Mouse (Mus musculus): ENCODE measurements around the gene 9230112D13Rik.

The 9230112D13Rik gene

DNA sequence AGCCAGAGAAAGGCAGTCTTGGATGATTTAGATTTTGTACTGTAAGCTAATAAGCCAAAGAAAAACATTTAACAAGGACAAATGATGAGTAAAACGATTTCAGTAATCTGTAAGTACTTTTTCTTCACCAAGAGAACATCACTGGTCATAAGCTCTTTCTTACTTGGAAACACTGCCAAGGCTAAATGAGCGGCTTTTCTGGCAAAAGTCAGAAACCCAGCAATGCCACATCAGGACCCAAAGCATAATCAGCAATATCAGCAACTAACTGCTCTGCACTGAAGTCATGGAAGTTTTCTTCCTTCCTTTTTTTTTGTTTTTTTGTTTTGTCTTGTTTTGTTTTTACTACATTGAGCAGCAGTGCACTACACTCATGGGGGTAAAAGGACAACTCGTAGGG lies 25.3 kb downstream of the 9230112D13Rik start:
- DNase-seq = no peak

DNA sequence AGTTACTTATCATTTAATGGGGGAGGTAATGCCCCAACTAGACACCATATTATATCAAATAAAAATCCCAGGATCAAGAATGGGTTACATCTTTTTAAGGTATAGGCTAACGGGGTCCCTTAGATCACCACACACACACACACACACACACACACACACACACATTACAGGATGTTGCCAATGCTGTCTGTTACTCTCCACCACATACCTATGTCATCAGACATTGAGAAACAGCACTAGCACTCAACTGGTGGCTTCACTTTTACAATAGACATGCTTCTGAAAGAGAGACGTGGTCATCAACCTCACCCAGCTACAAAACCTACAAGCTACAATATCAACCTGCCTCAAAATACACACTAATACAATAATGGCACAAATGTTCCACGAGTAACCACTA lies 28.9 kb downstream of the 9230112D13Rik start:
- no peak for DNase-seq

- no peak for DNase-seq
These were observed 29.9 kb downstream of the 9230112D13Rik start for GRCm38 (mm10) chr14:34492688-34493087.

GRCm38 (mm10) chr14:34490965-34491364 lies 31.6 kb downstream of the 9230112D13Rik start:
- no peak for DNase-seq

- DNase-seq = no peak
These were observed 32.7 kb downstream of the 9230112D13Rik start for GRCm38 (mm10) chr14:34489928-34490327.

DNA sequence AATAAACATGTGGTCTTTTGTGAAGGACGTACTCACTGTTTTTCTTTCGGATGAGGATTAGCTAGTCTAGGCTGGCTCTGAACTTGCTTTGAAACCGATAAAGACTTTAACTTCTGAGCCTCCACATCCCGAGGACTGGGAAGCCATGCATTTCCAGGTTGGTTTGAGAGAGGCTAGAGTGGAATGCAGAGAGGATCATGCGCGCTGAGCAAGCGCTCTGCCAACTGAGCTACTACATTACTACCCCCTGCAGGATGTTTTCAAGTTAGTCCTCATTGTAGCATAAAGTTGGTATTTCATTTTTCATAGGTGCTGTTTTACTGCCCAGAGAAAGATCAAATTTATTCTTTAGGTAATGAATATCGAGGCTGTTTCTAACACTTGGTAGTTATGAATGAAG lies 36.4 kb downstream of the 9230112D13Rik start:
- DNase-seq = no peak

DNA sequence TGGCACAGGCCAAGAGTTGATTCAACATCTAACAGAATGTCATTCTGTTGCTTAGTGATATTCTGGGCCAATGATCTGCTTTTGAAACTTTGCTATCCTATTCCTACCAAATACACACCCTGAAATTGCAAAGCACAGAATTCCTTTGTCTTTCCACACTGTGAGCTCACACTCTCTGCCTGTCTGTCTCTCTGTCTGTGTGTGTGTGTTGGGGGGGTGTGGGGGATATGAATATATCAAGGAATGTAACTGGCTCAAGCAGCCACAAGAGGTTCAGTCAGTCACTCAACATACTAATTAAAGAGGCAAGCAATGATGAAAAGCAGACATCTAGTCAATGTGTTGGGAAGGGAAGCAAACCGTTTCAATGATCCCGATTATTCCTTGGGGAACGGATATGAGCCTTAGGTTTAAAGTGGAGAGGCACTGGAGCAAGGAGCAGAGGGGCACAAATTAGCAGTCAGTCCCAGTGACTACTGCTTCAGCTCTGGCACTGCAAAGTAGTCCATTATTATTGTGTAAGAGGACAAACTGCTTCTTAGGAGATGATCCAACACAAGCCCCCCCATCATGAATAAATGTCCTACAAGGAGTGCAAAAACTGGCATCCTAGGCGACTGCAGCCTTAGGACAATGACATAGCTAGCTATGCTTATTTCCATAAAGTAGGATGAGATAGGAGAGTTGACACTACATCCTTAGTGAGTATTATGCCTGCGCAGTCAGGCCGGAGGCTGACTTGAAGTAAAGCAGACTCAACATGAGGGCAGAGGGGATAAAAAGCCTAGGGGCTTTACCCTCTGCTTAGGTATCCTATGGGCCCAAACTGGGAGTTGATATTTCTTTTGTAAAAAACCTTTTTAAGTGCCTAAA lies 38.9 kb downstream of the 9230112D13Rik start:
- DNase-seq = no peak

GRCm38 (mm10) chr14:34471591-34471990 lies 51.0 kb downstream of the 9230112D13Rik start:
- DNase-seq = no peak

- DNase-seq = no peak
These were observed 56.3 kb downstream of the 9230112D13Rik start for GRCm38 (mm10) chr14:34466291-34466690.
